Mouse (Mus musculus) neutrophil, adult 5-6 weeks (primary cell): ENCODE data around the gene Agmo. TPM values are rescaled to one million over a fixed set of nuclear protein-coding genes. Genes with fewer than 3 reads are reported as not detected.

Experiments
- ATAC-seq: fragments of 151-379, 151-347 bp; 2 replicates; pipeline ENCODE4 v1.8.0; 2017; ENCODE audit warnings: mild to moderate bottlenecking, moderate TSS enrichment; ENCODE audit not compliant: insufficient number of reproducible peaks, poor library complexity, low FRiP score, severe bottlenecking; ENCODE audit errors: extremely low read depth
- total RNA-seq: library from RNA; stranded (forward); fragments of 200-1000 nt; gene quantifications from 2 replicates; pipeline ENCODE4 v1.2.3, GENCODE M21; 2017

Agmo gene
- total RNA-seq, 1 experiment from 2014 or later: not detected

GRCm38 (mm10) chr12:37402541-37402940 is 161.1 kb downstream of the Agmo start:
- ATAC-seq: no peak

- no peak for ATAC-seq
Observed at GRCm38 (mm10) chr12:37426350-37426749, 184.9 kb downstream of the Agmo start.

- no peak for ATAC-seq
Observed at GRCm38 (mm10) chr12:37426750-37427149, 185.3 kb downstream of the Agmo start.

- no peak for ATAC-seq
Observed at GRCm38 (mm10) chr12:37434466-37434865, 193.0 kb downstream of the Agmo start.

GRCm38 (mm10) chr12:37442486-37443013 is 201.1 kb downstream of the Agmo start:
- no peak for ATAC-seq

GRCm38 (mm10) chr12:37445255-37445654 is 203.8 kb downstream of the Agmo start:
- ATAC-seq: no peak

GRCm38 (mm10) chr12:37449597-37449996 is 208.2 kb downstream of the Agmo start:
- no peak for ATAC-seq

GRCm38 (mm10) chr12:37450366-37451156 is 209.1 kb downstream of the Agmo start:
- no peak for ATAC-seq

GRCm38 (mm10) chr12:37471631-37472030 is 230.2 kb downstream of the Agmo start:
- ATAC-seq: no peak

GRCm38 (mm10) chr12:37476849-37477248 is 235.4 kb downstream of the Agmo start:
- no peak for ATAC-seq

GRCm38 (mm10) chr12:37487991-37488390 is 246.6 kb downstream of the Agmo start:
- no peak for ATAC-seq

- no peak for ATAC-seq
Observed at GRCm38 (mm10) chr12:37498871-37499270, 257.4 kb downstream of the Agmo start.

GRCm38 (mm10) chr12:37507406-37507805 is 266.0 kb downstream of the Agmo start:
- no peak for ATAC-seq

- ATAC-seq: no peak
Observed at GRCm38 (mm10) chr12:37507826-37508225, 266.4 kb downstream of the Agmo start.

- ATAC-seq: no peak
Observed at GRCm38 (mm10) chr12:37521772-37522171, 280.3 kb downstream of the Agmo start.

- no peak for ATAC-seq
Observed at GRCm38 (mm10) chr12:37524662-37525061, 283.2 kb downstream of the Agmo start.

GRCm38 (mm10) chr12:37540994-37541393 is 299.6 kb downstream of the Agmo start:
- ATAC-seq: no peak

GRCm38 (mm10) chr12:37558284-37558683 is 316.8 kb downstream of the Agmo start:
- ATAC-seq: no peak

GRCm38 (mm10) chr12:37565882-37566596 is 324.6 kb downstream of the Agmo start:
- ATAC-seq: no peak

- no peak for ATAC-seq
Observed at GRCm38 (mm10) chr12:37571922-37572321, 330.5 kb downstream of the Agmo start.
